Mouse (Mus musculus): ENCODE results near the gene Atp1a2. TPM values are rescaled to one million over a fixed set of nuclear protein-coding genes. Genes with fewer than 3 reads are reported as not detected.

Atp1a2 gene
- total RNA-seq, 2 experiments from 2014 or later: 592 to 599 TPM

Other genes with a start within 250 kb of the Atp1a2 start
- gene Nhlh1, start 240.5 kb downstream of the Atp1a2 start, total RNA-seq (2021): 1 to 10 TPM; 1.3 to 1.6 TPM
- 100 to 1,000 TPM; 148 to 149 TPM for gene Copa, start 215.5 kb downstream of the Atp1a2 start, total RNA-seq (2021)
- gene Ncstn, start 215.3 kb downstream of the Atp1a2 start, total RNA-seq (2021): 10 to 100 TPM; 59.5 to 63.2 TPM
- 100 to 1,000 TPM in 1 of 2 experiments, 10 to 100 TPM in 1; 99.8 to 101 TPM for gene Pex19, start 171.3 kb downstream of the Atp1a2 start, total RNA-seq (2021)
- gene Dcaf8, start 150.0 kb downstream of the Atp1a2 start, total RNA-seq (2021): 100 to 1,000 TPM; 107 to 115 TPM
- 100 to 1,000 TPM; 395 to 445 TPM for gene Pea15a, start 91.3 kb downstream of the Atp1a2 start, total RNA-seq (2021)
- gene Casq1, start 78.2 kb downstream of the Atp1a2 start, total RNA-seq (2021): under 1 TPM; 0.49 to 0.52 TPM
- gene Atp1a4, start 39.6 kb downstream of the Atp1a2 start, total RNA-seq (2021): not detected
- 100 to 1,000 TPM; 253 to 278 TPM for gene Igsf8, start 36.4 kb downstream of the Atp1a2 start, total RNA-seq (2021)
- gene Kcnj9, start 31.3 kb upstream of the Atp1a2 start, total RNA-seq (2021): 10 to 100 TPM; 59.0 to 68.9 TPM
- gene Kcnj10, start 43.1 kb upstream of the Atp1a2 start, total RNA-seq (2021): 10 to 100 TPM; 84.0 to 88.1 TPM
- 1 to 10 TPM; 8.6 to 8.9 TPM for gene Pigm, start 78.5 kb upstream of the Atp1a2 start, total RNA-seq (2021)
- gene Slamf9, start 177.3 kb upstream of the Atp1a2 start, total RNA-seq (2021): not detected
- gene Igsf9, start 183.7 kb upstream of the Atp1a2 start, total RNA-seq (2021): 1 to 10 TPM; 5.6 to 8.2 TPM
- 10 to 100 TPM; 10.4 to 12.1 TPM for gene Tagln2, start 202.0 kb upstream of the Atp1a2 start, total RNA-seq (2021)
- gene Cfap45, start 222.7 kb upstream of the Atp1a2 start, total RNA-seq (2021): 1 to 10 TPM; 3.1 to 3.9 TPM

Data from layer of hippocampus, postnatal 25 days (tissue).